Comparison of ENCODE assay signal across 10 mouse cellular contexts in genomic region chr4:123155004-123155403, GRCm38 (mm10). TPM values are rescaled to one million over a fixed set of nuclear protein-coding genes. Genes with fewer than 3 reads are reported as not detected.
DNase-seq lines count a peak whose midpoint lies in the region.
"Had no signal": no experiment of that assay in that cellular context is flagged by ENCODE, and none has a peak within 500 bp of the region (broad histone marks: within the 10 kb centered on the region; RNA-seq: fewer than 3 reads in every experiment).

No protein-coding gene starts in this region.

- no peaks in the 10 kb centered on the region; the same call in 1 of the 2 replicates for H3K27me3 ChIP-seq in splenic B cell, adult 2 months (ENCODE audit: control insufficient read depth, insufficient read depth, low read length, poor library complexity, severe bottlenecking)
- H3K27me3 ChIP-seq: embryonic facial prominence, embryonic 13.5 days; liver, embryonic 15.5 days had no signal

- peak; percentile 44 to 68 for DNase-seq in heart, postnatal 10 days
- no peak for DNase-seq in heart, postnatal 25 days (ENCODE audit: low spot score)
- DNase-seq in thymus, postnatal 14 days = peak; percentile 10
- no peak for DNase-seq in thymus, postnatal 4 days
- DNase-seq in cerebellum, adult 9-10 months = peak; percentile 67
- peak; percentile 19 for DNase-seq in kidney, adult 8-10 months
- DNase-seq in splenic B cell, adult 2 months (ENCODE audit: low read depth, low spot score) = peak; percentile 31
- no peak for DNase-seq in layer of hippocampus, postnatal 25 days (ENCODE audit: extremely low spot score in 1 of 2, low spot score in 1 of 2)

- H3K36me3 ChIP-seq in splenic B cell, adult 2 months (ENCODE audit: control insufficient read depth, insufficient read depth, low read length, poor library complexity, severe bottlenecking) = no peaks in the 10 kb centered on the region
- H3K36me3 ChIP-seq: embryonic facial prominence, embryonic 13.5 days; liver, embryonic 15.5 days had no signal

- intact Hi-C loops in heart, postnatal 10 days (cut with DNase I) = loop anchor here (1.0 to 5.0 kb wide), 3 partner anchors 45 to 100 kb away; no protein-coding TSS in a partner anchor
- intact Hi-C loops in heart, postnatal 25 days (cut with DNase I) = loop anchor here (1.0 to 5.0 kb wide), 3 partner anchors 45 to 100 kb away; no protein-coding TSS in a partner anchor

RNA-seq across cellular contexts. Expression of gene Ppie, which starts 15.3 kb away (rescaled TPM):
- 10 to 100 TPM; 28.4 to 29.2 TPM for total RNA-seq in heart, postnatal 10 days (2021)
- 10 to 100 TPM; 20.2 to 24.4 TPM for total RNA-seq in heart, postnatal 25 days (2021)
- total RNA-seq in layer of hippocampus, postnatal 25 days (2021) = 10 to 100 TPM; 20.3 to 21.8 TPM

RNA-seq across cellular contexts. Expression of gene Hpcal4, which starts 28.0 kb away (rescaled TPM):
- total RNA-seq in heart, postnatal 10 days (2021) = under 1 TPM; 0.40 to 0.89 TPM
- total RNA-seq in heart, postnatal 25 days (2021) = under 1 TPM; 0.05 to 0.14 TPM
- total RNA-seq in layer of hippocampus, postnatal 25 days (2021) = 100 to 1,000 TPM; 486 to 540 TPM

RNA-seq across cellular contexts. Expression of gene Oxct2b, which starts 38.9 kb away (rescaled TPM):
- not detected for total RNA-seq in heart, postnatal 10 days (2021)
- total RNA-seq in heart, postnatal 25 days (2021) = not detected
- not detected for total RNA-seq in layer of hippocampus, postnatal 25 days (2021)

RNA-seq across cellular contexts. Expression of gene Nt5c1a, which starts 46.3 kb away (rescaled TPM):
- total RNA-seq in heart, postnatal 10 days (2021) = 10 to 100 TPM; 33.4 to 35.0 TPM
- total RNA-seq in heart, postnatal 25 days (2021) = 10 to 100 TPM; 51.3 to 56.6 TPM
- 10 to 100 TPM; 15.7 to 16.3 TPM for total RNA-seq in layer of hippocampus, postnatal 25 days (2021)

RNA-seq across cellular contexts. Expression of gene Bmp8b, which starts 50.0 kb away (rescaled TPM):
- total RNA-seq in heart, postnatal 10 days (2021) = not detected
- total RNA-seq in heart, postnatal 25 days (2021) = not detected
- total RNA-seq in layer of hippocampus, postnatal 25 days (2021) = under 1 TPM; 0.22 to 0.45 TPM

Comparison
In these comparisons a context has a peak if more than half of its experiments do, and no peak if none do; other contexts are left out.
1. DNase-seq: peak in heart, postnatal 10 days (2 of 2), thymus, postnatal 14 days (single experiment), cerebellum, adult 9-10 months (single experiment), kidney, adult 8-10 months (2 of 2) and splenic B cell, adult 2 months (single experiment); none in heart, postnatal 25 days (single experiment), thymus, postnatal 4 days (single experiment) and layer of hippocampus, postnatal 25 days (0 of 2).
2. RNA of gene Hpcal4, which starts 28.0 kb away (total RNA-seq): 486 to 540 TPM in layer of hippocampus, postnatal 25 days; 0.40 to 0.89 TPM in heart, postnatal 10 days and 0.05 to 0.14 TPM in heart, postnatal 25 days; every median in the first group is over 100 times any median in the second.